Mouse (Mus musculus): ENCODE results near the gene Flt1. TPM values are rescaled to one million over a fixed set of nuclear protein-coding genes. Genes with fewer than 3 reads are reported as not detected.

The Flt1 gene
- total and polyA plus RNA-seq, 2 experiments from 2014 or later: 10.0 to 17.7 TPM

- H3K4me3 ChIP-seq (ENCODE audit: low read length): no peak overlapping the region
- H3K9me3 ChIP-seq (ENCODE audit: low read length): no peaks in the 10 kb centered on the region
- H3K27me3 ChIP-seq (ENCODE audit: insufficient read depth, low read length): peaks cover 47% of the 10 kb centered on the region
- no peak for ATAC-seq
- DNase-seq (ENCODE audit: low spot score): no peak
- 0 out of 2 replicates have a peak overlapping the region, but pooled peaks have one; percentile 63 for H3K4me2 ChIP-seq (ENCODE audit: low read depth, low read length)
- H3K36me3 ChIP-seq (ENCODE audit: insufficient read depth, low read length): no peaks in the 10 kb centered on the region
- WGBS: 3% methylated on average over 18 of the region's 18 CpGs
- H3K9ac ChIP-seq (replicated peaks; ENCODE audit: low read length): no peak overlapping the region
- H3K27ac ChIP-seq: no peak overlapping the region
- no peak for TF ChIP-seq CTCF (IDR thresholded peaks at IDR 0.05; ENCODE audit: low read depth)
- peaks cover 8% of the 10 kb centered on the region; the same call in 1 of the 2 replicates for H3K4me1 ChIP-seq (ENCODE audit: insufficient read depth, low read length)
Observed at GRCm38 (mm10) chr5:147726701-147727393, 1.0 kb upstream of the Flt1 start.

- Histone ChIP-seq H3K4me2 (ENCODE audit: low read depth, low read length) (peak overlapping the region; percentile 63), H3K9me3 (ENCODE audit: low read length) (no peaks in the 10 kb centered on the region), H3K36me3 (ENCODE audit: insufficient read depth, low read length) (no peaks in the 10 kb centered on the region), H3K27me3 (ENCODE audit: insufficient read depth, low read length) (peaks cover 57% of the 10 kb centered on the region), H3K4me3 (ENCODE audit: low read length) (peak overlapping the region; percentile 43), H3K27ac (no peak overlapping the region), H3K9ac (replicated peaks; ENCODE audit: low read length) (peak overlapping the region; percentile 17; the same call in 1 of the 2 replicates), H3K4me1 (ENCODE audit: insufficient read depth, low read length) (peaks cover 8% of the 10 kb centered on the region; the same call in 1 of the 2 replicates)
- DNase-seq (ENCODE audit: low spot score) (peak; percentile 59), ATAC-seq (peak; percentile 63)
- TF ChIP-seq CTCF (IDR thresholded peaks at IDR 0.05; ENCODE audit: low read depth): no peak
- WGBS: 1% methylated on average over 67 of the region's 69 CpGs
Observed at GRCm38 (mm10) chr5:147724945-147725830, 623 bp downstream of the Flt1 start.

- ATAC-seq: no peak
- Histone ChIP-seq H3K27ac (no peak overlapping the region), H3K4me3 (ENCODE audit: low read length) (peak overlapping the region; percentile 43), H3K4me1 (ENCODE audit: insufficient read depth, low read length) (peaks cover 8% of the 10 kb centered on the region; the same call in 1 of the 2 replicates), H3K36me3 (ENCODE audit: insufficient read depth, low read length) (no peaks in the 10 kb centered on the region), H3K9me3 (ENCODE audit: low read length) (no peaks in the 10 kb centered on the region), H3K9ac (replicated peaks; ENCODE audit: low read length) (no peak overlapping the region), H3K27me3 (ENCODE audit: insufficient read depth, low read length) (peaks cover 57% of the 10 kb centered on the region), H3K4me2 (ENCODE audit: low read depth, low read length) (no peak overlapping the region)
- WGBS: under 1% methylated on average over 14 of the region's 14 CpGs
- TF ChIP-seq CTCF (IDR thresholded peaks at IDR 0.05; ENCODE audit: low read depth): no peak
- no peak for DNase-seq (ENCODE audit: low spot score)
Observed at GRCm38 (mm10) chr5:147724391-147724790, 1.4 kb downstream of the Flt1 start.

GRCm38 (mm10) chr5:147723811-147724210, 2.0 kb downstream of the Flt1 start:
- no peaks in the 10 kb centered on the region for H3K36me3 ChIP-seq (ENCODE audit: insufficient read depth, low read length)
- H3K4me2 ChIP-seq (ENCODE audit: low read depth, low read length): no peak overlapping the region
- DNase-seq (ENCODE audit: low spot score): no peak
- H3K4me1 ChIP-seq (ENCODE audit: insufficient read depth, low read length): peaks cover 8% of the 10 kb centered on the region; the same call in 1 of the 2 replicates
- no peak for ATAC-seq
- no peak overlapping the region for H3K9ac ChIP-seq (replicated peaks; ENCODE audit: low read length)
- H3K27ac ChIP-seq: no peak overlapping the region
- WGBS: 6% methylated on average over 17 of the region's 17 CpGs
- H3K27me3 ChIP-seq (ENCODE audit: insufficient read depth, low read length): peaks cover 56% of the 10 kb centered on the region
- H3K4me3 ChIP-seq (ENCODE audit: low read length): 0 out of 2 replicates have a peak overlapping the region, but pooled peaks have one; percentile 43
- no peaks in the 10 kb centered on the region for H3K9me3 ChIP-seq (ENCODE audit: low read length)
- no peak for TF ChIP-seq CTCF (IDR thresholded peaks at IDR 0.05; ENCODE audit: low read depth)

- no peak overlapping the region for H3K4me3 ChIP-seq (ENCODE audit: low read length)
- peaks cover 8% of the 10 kb centered on the region; the same call in 1 of the 2 replicates for H3K4me1 ChIP-seq (ENCODE audit: insufficient read depth, low read length)
- no peaks in the 10 kb centered on the region for H3K9me3 ChIP-seq (ENCODE audit: low read length)
- no peak overlapping the region for H3K9ac ChIP-seq (replicated peaks; ENCODE audit: low read length)
- DNase-seq (ENCODE audit: low spot score): no peak
- H3K27me3 ChIP-seq (ENCODE audit: insufficient read depth, low read length): peaks cover 44% of the 10 kb centered on the region
- ATAC-seq: no peak
- no peak for TF ChIP-seq CTCF (IDR thresholded peaks at IDR 0.05; ENCODE audit: low read depth)
- H3K27ac ChIP-seq: no peak overlapping the region
- no peaks in the 10 kb centered on the region for H3K36me3 ChIP-seq (ENCODE audit: insufficient read depth, low read length)
- WGBS: 26% methylated on average over 8 of the region's 8 CpGs
- H3K4me2 ChIP-seq (ENCODE audit: low read depth, low read length): no peak overlapping the region
Observed at GRCm38 (mm10) chr5:147721438-147721837, 4.4 kb downstream of the Flt1 start.

- DNase-seq (ENCODE audit: low spot score) (no peak), ATAC-seq (no peak)
- no peaks in the 10 kb centered on the region for H3K36me3 ChIP-seq (ENCODE audit: insufficient read depth, low read length)
- WGBS: 79% methylated on average over 7 of the region's 7 CpGs
- H3K27ac ChIP-seq: no peak overlapping the region
- H3K9ac ChIP-seq (replicated peaks; ENCODE audit: low read length): no peak overlapping the region
- H3K27me3 ChIP-seq (ENCODE audit: insufficient read depth, low read length): peaks cover 22% of the 10 kb centered on the region; the same call in 1 of the 2 replicates
- TF ChIP-seq CTCF (IDR thresholded peaks at IDR 0.05; ENCODE audit: low read depth): no peak
- no peaks in the 10 kb centered on the region for H3K4me1 ChIP-seq (ENCODE audit: insufficient read depth, low read length)
- H3K4me2 ChIP-seq (ENCODE audit: low read depth, low read length): no peak overlapping the region
- H3K9me3 ChIP-seq (ENCODE audit: low read length): no peaks in the 10 kb centered on the region
- no peak overlapping the region for H3K4me3 ChIP-seq (ENCODE audit: low read length)
Observed at GRCm38 (mm10) chr5:147718335-147718734, 7.5 kb downstream of the Flt1 start.

All from hindbrain, postnatal 0 days (tissue).